Mouse (Mus musculus) spleen, adult 2 months (tissue): ENCODE data around the gene Fndc11. TPM values are rescaled to one million over a fixed set of nuclear protein-coding genes. Genes with fewer than 3 reads are reported as not detected.

Experiments
- DNase-seq, 2 experiments: peaks; one replicate each; pipeline versions ENCODE4 v3.0.0 to v3.0.0-alpha.2; 2012 to 2021; ENCODE audit warnings: low spot score in 2 of 2, low read depth in 1 of 2
- H3K27ac ChIP-seq: fragments of 200-500 bp; 2 replicates; pipeline ENCODE4 v1.5.1; 2012; ENCODE audit warnings: low read length, inconsistent platforms; ENCODE audit not compliant: insufficient read depth
- H3K27me3 ChIP-seq: fragments of 200-500 bp; 2 replicates; pipeline ENCODE4 v1.6.1; 2012; ENCODE audit warnings: mild to moderate bottlenecking, moderate library complexity, low read length, inconsistent platforms; ENCODE audit not compliant: control insufficient read depth, insufficient read depth
- H3K36me3 ChIP-seq: fragments of 200-500 bp; 2 replicates; pipeline ENCODE4 v1.6.1; 2012; ENCODE audit warnings: mild to moderate bottlenecking, low read length, inconsistent platforms; ENCODE audit not compliant: control insufficient read depth, insufficient read depth
- H3K4me1 ChIP-seq: fragments of 200-500 bp; 2 replicates; pipeline ENCODE4 v1.6.1; 2011; ENCODE audit warnings: inconsistent platforms; ENCODE audit not compliant: control insufficient read depth, insufficient read depth, insufficient read length
- H3K4me3 ChIP-seq: fragments of 200-500 bp; 2 replicates; pipeline ENCODE4 v1.5.1; 2011; ENCODE audit warnings: mild to moderate bottlenecking, inconsistent platforms; ENCODE audit not compliant: insufficient read depth, insufficient read length; ENCODE audit errors: extremely low read depth
- CTCF ChIP-seq: fragments of 200-500 bp; IDR thresholded peaks from 2 replicates; pipeline ENCODE4 v1.5.1; 2011; ENCODE audit warnings: mild to moderate bottlenecking, inconsistent platforms; ENCODE audit not compliant: insufficient read depth, insufficient read length, insufficient replicate concordance; ENCODE audit errors: extremely low read depth
- POLR2A ChIP-seq: fragments of 200-500 bp; IDR thresholded peaks from 2 replicates; pipeline ENCODE4 v1.6.1; 2011; ENCODE audit warnings: low read depth, low read length, inconsistent platforms
- WGBS: fragments of 180-500 bp; shearing (Covaris S2); methylation state at CpG from one replicate; pipeline ENCODE4 v1.1.7; 2018; 5-methylcytosine and 5-hydroxymethylcytosine counted together
- polyA plus RNA-seq: library from polyadenylated mRNA; depleted of rRNA; stranded (reverse); fragments of >200 nt; gene quantifications from 2 replicates; pipeline ENCODE4 v1.2.3, GENCODE M21; 2012

Gene Fndc11
- polyA plus RNA-seq, 1 experiment = 1.3 TPM

DNA sequence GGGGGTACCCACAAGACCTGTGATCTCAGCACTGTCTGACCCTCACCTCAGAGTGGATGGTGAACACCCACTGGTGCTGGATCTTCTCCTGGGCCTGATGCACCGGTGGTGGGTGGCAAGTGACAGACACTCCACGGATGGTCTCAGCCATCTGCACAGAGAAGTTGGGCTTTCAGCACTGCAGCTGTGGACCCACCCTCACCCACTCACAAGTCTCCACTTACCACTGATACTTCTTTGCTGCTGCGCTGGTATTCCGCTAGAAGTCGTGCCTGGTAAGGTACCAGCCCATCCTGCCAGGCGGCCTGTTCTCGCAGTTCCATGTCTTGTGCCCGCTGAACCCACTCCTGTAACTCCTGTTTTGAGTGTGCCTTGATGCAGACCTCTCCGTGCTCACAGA lies 19.4 kb downstream of the Fndc11 start:
- Histone ChIP-seq H3K4me1 (peaks cover 36% of the 10 kb centered on the region), H3K36me3 (peaks cover 45% of the 10 kb centered on the region), H3K27me3 (no peaks in the 10 kb centered on the region), H3K27ac (peak overlapping the region; percentile 72), H3K4me3 (peak overlapping the region; percentile 36; the same call in 1 of the 2 replicates)
- 84% methylated on average over 9 of the region's 9 CpGs for WGBS
- TF ChIP-seq POLR2A (no peak), CTCF (no peak)
- DNase-seq = peak in 1 of 2 experiments; percentile 16

- peaks cover 30% of the 10 kb centered on the region for H3K36me3 ChIP-seq
- peaks cover 36% of the 10 kb centered on the region for H3K4me1 ChIP-seq
- H3K27me3 ChIP-seq = no peaks in the 10 kb centered on the region
- DNase-seq = peak in 1 of 2 experiments; percentile 4
- H3K27ac ChIP-seq = peak overlapping the region; percentile 4; the same call in 1 of the 2 replicates
- TF ChIP-seq CTCF (no peak), POLR2A (no peak)
- H3K4me3 ChIP-seq = peak overlapping the region; percentile 88
- WGBS = 90% methylated on average over 13 of the region's 13 CpGs
Measured at GRCm38 (mm10) chr2:181240806-181241440, 21.1 kb downstream of the Fndc11 start.

DNA sequence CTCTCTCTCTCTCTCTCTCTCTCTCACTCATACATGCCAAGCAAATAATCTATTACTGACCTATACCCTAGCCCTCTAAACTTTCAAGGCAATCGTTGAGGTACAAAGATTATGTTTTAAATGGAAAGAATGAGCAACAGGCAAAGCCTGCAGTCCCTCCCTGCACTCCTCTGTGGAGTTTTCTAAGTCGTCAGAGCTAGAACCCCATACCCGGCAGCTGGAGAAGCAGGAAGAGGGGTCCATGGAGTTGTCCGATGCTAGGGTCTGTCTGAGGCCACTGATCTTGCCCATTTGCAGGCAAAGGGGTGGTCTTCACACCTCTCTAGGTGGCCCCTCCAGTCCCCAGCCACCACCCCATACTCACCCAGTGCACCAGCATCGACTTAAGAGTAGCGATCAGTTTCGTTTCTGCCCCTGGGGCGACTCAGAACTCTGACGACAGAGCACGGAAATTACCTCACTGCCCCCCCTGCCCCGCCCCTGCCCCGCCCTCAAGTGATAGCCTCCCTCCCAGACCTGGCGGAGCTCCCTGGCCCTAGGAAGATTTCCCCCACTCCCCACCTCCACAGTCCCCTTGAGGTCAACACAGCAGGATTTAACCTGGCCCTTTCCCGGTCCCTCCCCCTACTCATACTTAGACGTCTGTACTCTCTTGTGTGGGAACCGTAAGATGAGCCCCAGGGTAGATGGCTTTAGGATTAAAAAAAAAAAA lies 21.9 kb downstream of the Fndc11 start, which contains the start of gene Helz2:
Gene Helz2 (minus strand): TSS at position 426 of the 712 bp plus-strand sequence.
- TF ChIP-seq POLR2A = peak; percentile 84
- TF ChIP-seq CTCF = no peak
- H3K4me1 ChIP-seq = peaks cover 36% of the 10 kb centered on the region
- no peaks in the 10 kb centered on the region for H3K27me3 ChIP-seq
- peak; percentile 69 to 71 for DNase-seq
- H3K4me3 ChIP-seq = peak within 1 kb of the TSS; percentile 88
- 2% methylated on average over 16 of the region's 16 CpGs for WGBS
- peak within 1 kb of the TSS; percentile 75 for H3K27ac ChIP-seq
- peaks cover 28% of the 10 kb centered on the region for H3K36me3 ChIP-seq

DNA sequence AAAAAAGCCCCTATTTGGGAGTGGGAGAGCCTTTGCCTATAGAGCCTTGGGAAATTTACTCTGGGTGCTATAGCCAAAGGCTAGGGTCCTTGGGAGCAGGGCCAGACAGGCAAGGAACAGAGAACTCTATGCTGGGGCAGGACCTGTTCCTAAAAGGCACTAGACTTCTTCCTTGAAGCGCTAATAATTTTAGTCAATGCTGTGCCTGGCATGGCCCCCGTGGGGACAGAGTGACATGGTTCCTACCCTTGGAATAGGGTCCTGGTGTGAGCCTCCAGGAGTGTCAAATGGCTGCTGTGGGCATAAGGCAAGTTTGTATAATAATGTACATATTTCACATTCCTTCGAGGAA lies 22.5 kb downstream of the Fndc11 start:
- Histone ChIP-seq H3K36me3 (peaks cover 25% of the 10 kb centered on the region), H3K4me1 (peaks cover 36% of the 10 kb centered on the region), H3K4me3 (no peak overlapping the region), H3K27me3 (no peaks in the 10 kb centered on the region), H3K27ac (no peak overlapping the region)
- no peak for TF ChIP-seq POLR2A
- TF ChIP-seq CTCF = no peak
- 64% methylated on average over 3 of the region's 3 CpGs for WGBS
- DNase-seq = no peak

DNA sequence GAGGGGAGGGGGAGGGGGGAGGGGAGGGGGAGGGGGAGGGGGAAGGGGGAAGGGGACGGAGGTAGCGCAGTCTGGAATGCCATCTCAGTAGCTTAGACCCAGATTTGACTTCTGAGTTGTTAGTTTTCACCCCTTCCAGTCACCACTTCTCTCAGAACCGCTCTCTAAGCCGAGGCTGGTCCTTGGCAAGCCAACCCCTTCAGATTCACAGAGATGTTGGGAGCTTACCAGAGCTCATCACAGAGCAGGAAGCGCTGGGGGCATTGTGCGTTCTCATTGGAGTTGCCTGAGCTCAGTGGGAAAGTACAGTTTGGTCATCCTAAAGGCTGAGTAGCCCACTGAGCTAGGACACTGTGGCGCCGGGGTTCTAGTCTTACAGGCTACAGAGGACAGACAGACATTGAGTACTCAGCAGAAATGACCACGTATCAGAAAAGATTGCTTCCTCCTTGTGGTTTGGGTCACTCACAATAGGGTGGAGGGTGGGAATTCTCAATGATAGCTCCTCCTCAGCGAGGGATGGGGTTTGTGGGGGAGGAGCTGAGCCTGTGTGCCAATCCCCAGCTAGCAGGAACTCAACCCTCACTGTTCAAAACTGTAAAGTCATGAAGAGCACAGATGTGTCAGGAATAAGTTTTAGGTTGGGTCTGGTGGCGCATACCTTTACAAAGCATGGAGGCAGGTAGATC lies 24.0 kb downstream of the Fndc11 start:
- Histone ChIP-seq H3K27me3 (no peaks in the 10 kb centered on the region), H3K27ac (peak overlapping the region; percentile 40), H3K36me3 (peaks cover 13% of the 10 kb centered on the region), H3K4me1 (peaks cover 30% of the 10 kb centered on the region), H3K4me3 (peak overlapping the region; percentile 16; the same call in 1 of the 2 replicates)
- 21% methylated on average over 11 of the region's 11 CpGs for WGBS
- TF ChIP-seq CTCF = no peak
- TF ChIP-seq POLR2A = no peak
- DNase-seq = peak in 1 of 2 experiments; percentile 39

GRCm38 (mm10) chr2:181245031-181245430 lies 25.2 kb downstream of the Fndc11 start:
- 86% methylated on average over 2 of the region's 2 CpGs for WGBS

More at GRCm38 (mm10) chr2:181245031-181245430, 25.2 kb downstream of the Fndc11 start:
- TF ChIP-seq POLR2A = no peak
- TF ChIP-seq CTCF = no peak
- H3K27me3 ChIP-seq = no peaks in the 10 kb centered on the region
- H3K4me3 ChIP-seq = no peak overlapping the region
- no peak for DNase-seq
- peaks cover 7% of the 10 kb centered on the region for H3K36me3 ChIP-seq
- H3K27ac ChIP-seq = no peak overlapping the region
- peaks cover 21% of the 10 kb centered on the region for H3K4me1 ChIP-seq
